Mouse (Mus musculus): ENCODE results near the gene Gm20388. TPM values are rescaled to one million over a fixed set of nuclear protein-coding genes. Genes with fewer than 3 reads are reported as not detected.

Gene Gm20388
- polyA plus RNA-seq, 1 experiment from 2014 or later, result 5.3 TPM

GRCm38 (mm10) chr8:122927841-122928240 is 3017.2 kb downstream of the Gm20388 start:
- DNase-seq (ENCODE audit: low spot score), result no peak
- Histone ChIP-seq H3K4me3 (ENCODE audit: low read depth, low read length) (no peak overlapping the region), H3K4me1 (replicated peaks; ENCODE audit: control insufficient read depth, insufficient read depth, low read length) (peaks cover 54% of the 10 kb centered on the region), H3K9me3 (ENCODE audit: control insufficient read depth, low read length) (no peaks in the 10 kb centered on the region), H3K9ac (ENCODE audit: low read depth, low read length) (no peak overlapping the region), H3K27me3 (replicated peaks; ENCODE audit: control insufficient read depth, insufficient read depth, low read length) (no peaks in the 10 kb centered on the region), H3K27ac (ENCODE audit: low read depth, low read length) (no peak overlapping the region), H3K36me3 (ENCODE audit: control insufficient read depth, insufficient read depth, low read length) (no peaks in the 10 kb centered on the region), H3K4me2 (no peak overlapping the region)
- 81% methylated on average over 3 of the region's 3 CpGs for WGBS
- ATAC-seq (replicated peaks; ENCODE audit: low FRiP score), result no peak

GRCm38 (mm10) chr8:122928631-122929224 is 3018.1 kb downstream of the Gm20388 start:
- no peaks in the 10 kb centered on the region for H3K9me3 ChIP-seq (ENCODE audit: control insufficient read depth, low read length)
- H3K27me3 ChIP-seq (replicated peaks; ENCODE audit: control insufficient read depth, insufficient read depth, low read length), result no peaks in the 10 kb centered on the region
- DNase-seq (ENCODE audit: low spot score) (no peak), ATAC-seq (replicated peaks; ENCODE audit: low FRiP score) (no peak)
- peaks cover 55% of the 10 kb centered on the region for H3K4me1 ChIP-seq (replicated peaks; ENCODE audit: control insufficient read depth, insufficient read depth, low read length)
- H3K9ac ChIP-seq (ENCODE audit: low read depth, low read length), result no peak overlapping the region
- 69% methylated on average over 7 of the region's 7 CpGs for WGBS
- no peaks in the 10 kb centered on the region for H3K36me3 ChIP-seq (ENCODE audit: control insufficient read depth, insufficient read depth, low read length)
- H3K4me3 ChIP-seq (ENCODE audit: low read depth, low read length), result no peak overlapping the region
- H3K4me2 ChIP-seq, result no peak overlapping the region
- no peak overlapping the region for H3K27ac ChIP-seq (ENCODE audit: low read depth, low read length)

- no peak for ATAC-seq (replicated peaks; ENCODE audit: low FRiP score)
- H3K9me3 ChIP-seq (ENCODE audit: control insufficient read depth, low read length), result no peaks in the 10 kb centered on the region
- peaks cover 55% of the 10 kb centered on the region for H3K4me1 ChIP-seq (replicated peaks; ENCODE audit: control insufficient read depth, insufficient read depth, low read length)
- H3K4me3 ChIP-seq (ENCODE audit: low read depth, low read length), result no peak overlapping the region
- H3K27ac ChIP-seq (ENCODE audit: low read depth, low read length), result no peak overlapping the region
- H3K4me2 ChIP-seq, result no peak overlapping the region
- WGBS, result 48% methylated on average over 3 of the region's 3 CpGs
- no peak for DNase-seq (ENCODE audit: low spot score)
- H3K9ac ChIP-seq (ENCODE audit: low read depth, low read length), result no peak overlapping the region
- H3K27me3 ChIP-seq (replicated peaks; ENCODE audit: control insufficient read depth, insufficient read depth, low read length), result no peaks in the 10 kb centered on the region
- H3K36me3 ChIP-seq (ENCODE audit: control insufficient read depth, insufficient read depth, low read length), result no peaks in the 10 kb centered on the region
These were observed 3021.4 kb downstream of the Gm20388 start for GRCm38 (mm10) chr8:122931834-122932560.

- DNase-seq (ENCODE audit: low spot score), result no peak
- H3K9ac ChIP-seq (ENCODE audit: low read depth, low read length), result no peak overlapping the region
- WGBS, result 53% methylated on average over 2 of the region's 2 CpGs
- H3K4me3 ChIP-seq (ENCODE audit: low read depth, low read length), result no peak overlapping the region
- no peaks in the 10 kb centered on the region for H3K9me3 ChIP-seq (ENCODE audit: control insufficient read depth, low read length)
- H3K4me1 ChIP-seq (replicated peaks; ENCODE audit: control insufficient read depth, insufficient read depth, low read length), result peaks cover 58% of the 10 kb centered on the region
- H3K27ac ChIP-seq (ENCODE audit: low read depth, low read length), result no peak overlapping the region
- no peaks in the 10 kb centered on the region for H3K36me3 ChIP-seq (ENCODE audit: control insufficient read depth, insufficient read depth, low read length)
- H3K4me2 ChIP-seq, result no peak overlapping the region
- H3K27me3 ChIP-seq (replicated peaks; ENCODE audit: control insufficient read depth, insufficient read depth, low read length), result no peaks in the 10 kb centered on the region
- no peak for ATAC-seq (replicated peaks; ENCODE audit: low FRiP score)
These were observed 3021.9 kb downstream of the Gm20388 start for GRCm38 (mm10) chr8:122932561-122932959.

- H3K4me3 ChIP-seq (ENCODE audit: low read depth, low read length), result no peak overlapping the region
- H3K27ac ChIP-seq (ENCODE audit: low read depth, low read length), result no peak overlapping the region
- ATAC-seq (replicated peaks; ENCODE audit: low FRiP score) (no peak), DNase-seq (ENCODE audit: low spot score) (no peak)
- peaks cover 66% of the 10 kb centered on the region for H3K4me1 ChIP-seq (replicated peaks; ENCODE audit: control insufficient read depth, insufficient read depth, low read length)
- no peak overlapping the region for H3K9ac ChIP-seq (ENCODE audit: low read depth, low read length)
- H3K27me3 ChIP-seq (replicated peaks; ENCODE audit: control insufficient read depth, insufficient read depth, low read length), result no peaks in the 10 kb centered on the region
- no peak overlapping the region for H3K4me2 ChIP-seq
- no peaks in the 10 kb centered on the region for H3K9me3 ChIP-seq (ENCODE audit: control insufficient read depth, low read length)
- no peaks in the 10 kb centered on the region for H3K36me3 ChIP-seq (ENCODE audit: control insufficient read depth, insufficient read depth, low read length)
These were observed 3023.3 kb downstream of the Gm20388 start for GRCm38 (mm10) chr8:122933973-122934372.

- H3K27ac ChIP-seq (ENCODE audit: low read depth, low read length), result no peak overlapping the region
- H3K9ac ChIP-seq (ENCODE audit: low read depth, low read length), result no peak overlapping the region
- 83% methylated on average over 1 of the region's 1 CpGs for WGBS
- H3K27me3 ChIP-seq (replicated peaks; ENCODE audit: control insufficient read depth, insufficient read depth, low read length), result no peaks in the 10 kb centered on the region
- no peak for DNase-seq (ENCODE audit: low spot score)
- no peak for ATAC-seq (replicated peaks; ENCODE audit: low FRiP score)
- H3K9me3 ChIP-seq (ENCODE audit: control insufficient read depth, low read length), result no peaks in the 10 kb centered on the region
- H3K4me2 ChIP-seq, result no peak overlapping the region
- no peak overlapping the region for H3K4me3 ChIP-seq (ENCODE audit: low read depth, low read length)
- peaks cover 75% of the 10 kb centered on the region for H3K4me1 ChIP-seq (replicated peaks; ENCODE audit: control insufficient read depth, insufficient read depth, low read length)
- no peaks in the 10 kb centered on the region for H3K36me3 ChIP-seq (ENCODE audit: control insufficient read depth, insufficient read depth, low read length)
These were observed 3024.5 kb downstream of the Gm20388 start for GRCm38 (mm10) chr8:122935118-122935517.

GRCm38 (mm10) chr8:122935912-122936311 is 3025.3 kb downstream of the Gm20388 start:
- DNase-seq (ENCODE audit: low spot score), result no peak
- Histone ChIP-seq H3K9me3 (ENCODE audit: control insufficient read depth, low read length) (no peaks in the 10 kb centered on the region), H3K4me2 (no peak overlapping the region), H3K4me1 (replicated peaks; ENCODE audit: control insufficient read depth, insufficient read depth, low read length) (peaks cover 70% of the 10 kb centered on the region), H3K9ac (ENCODE audit: low read depth, low read length) (no peak overlapping the region), H3K27me3 (replicated peaks; ENCODE audit: control insufficient read depth, insufficient read depth, low read length) (no peaks in the 10 kb centered on the region), H3K36me3 (ENCODE audit: control insufficient read depth, insufficient read depth, low read length) (no peaks in the 10 kb centered on the region), H3K4me3 (ENCODE audit: low read depth, low read length) (no peak overlapping the region), H3K27ac (ENCODE audit: low read depth, low read length) (no peak overlapping the region)
- WGBS, result 77% methylated on average over 3 of the region's 3 CpGs
- no peak for ATAC-seq (replicated peaks; ENCODE audit: low FRiP score)

- H3K4me1 ChIP-seq (replicated peaks; ENCODE audit: control insufficient read depth, insufficient read depth, low read length), result peaks cover 60% of the 10 kb centered on the region
- no peak overlapping the region for H3K9ac ChIP-seq (ENCODE audit: low read depth, low read length)
- ATAC-seq (replicated peaks; ENCODE audit: low FRiP score) (no peak), DNase-seq (ENCODE audit: low spot score) (no peak)
- 76% methylated on average over 2 of the region's 2 CpGs for WGBS
- H3K36me3 ChIP-seq (ENCODE audit: control insufficient read depth, insufficient read depth, low read length), result no peaks in the 10 kb centered on the region
- H3K4me2 ChIP-seq, result no peak overlapping the region
- no peaks in the 10 kb centered on the region for H3K9me3 ChIP-seq (ENCODE audit: control insufficient read depth, low read length)
- no peaks in the 10 kb centered on the region for H3K27me3 ChIP-seq (replicated peaks; ENCODE audit: control insufficient read depth, insufficient read depth, low read length)
- no peak overlapping the region for H3K4me3 ChIP-seq (ENCODE audit: low read depth, low read length)
- peak overlapping the region; percentile 45; the same call in 1 of the 2 replicates for H3K27ac ChIP-seq (ENCODE audit: low read depth, low read length)
These were observed 3027.0 kb downstream of the Gm20388 start for GRCm38 (mm10) chr8:122937545-122938053.

GRCm38 (mm10) chr8:122938170-122938569 is 3027.5 kb downstream of the Gm20388 start:
- Histone ChIP-seq H3K4me3 (ENCODE audit: low read depth, low read length) (no peak overlapping the region), H3K27me3 (replicated peaks; ENCODE audit: control insufficient read depth, insufficient read depth, low read length) (no peaks in the 10 kb centered on the region), H3K9ac (ENCODE audit: low read depth, low read length) (no peak overlapping the region), H3K36me3 (ENCODE audit: control insufficient read depth, insufficient read depth, low read length) (no peaks in the 10 kb centered on the region), H3K9me3 (ENCODE audit: control insufficient read depth, low read length) (no peaks in the 10 kb centered on the region), H3K4me1 (replicated peaks; ENCODE audit: control insufficient read depth, insufficient read depth, low read length) (peaks cover 55% of the 10 kb centered on the region), H3K27ac (ENCODE audit: low read depth, low read length) (peak overlapping the region; percentile 45; the same call in 1 of the 2 replicates), H3K4me2 (no peak overlapping the region)
- 82% methylated on average over 3 of the region's 3 CpGs for WGBS
- ATAC-seq (replicated peaks; ENCODE audit: low FRiP score) (no peak), DNase-seq (ENCODE audit: low spot score) (no peak)
